Mouse (Mus musculus) lung, postnatal 0 days (tissue): ENCODE results near the gene Pih1d1.

ENCODE experiments used
- CTCF ChIP-seq: IDR thresholded peaks from 2 replicates; pipeline ENCODE4 v1.5.1; 2016; ENCODE audit warnings: antibody characterized with exemption, mild to moderate bottlenecking
- EP300 ChIP-seq: IDR thresholded peaks from 2 replicates; pipeline ENCODE4 v1.6.1; 2016; ENCODE audit warnings: antibody characterized with exemption, mild to moderate bottlenecking, control low read depth

DNA sequence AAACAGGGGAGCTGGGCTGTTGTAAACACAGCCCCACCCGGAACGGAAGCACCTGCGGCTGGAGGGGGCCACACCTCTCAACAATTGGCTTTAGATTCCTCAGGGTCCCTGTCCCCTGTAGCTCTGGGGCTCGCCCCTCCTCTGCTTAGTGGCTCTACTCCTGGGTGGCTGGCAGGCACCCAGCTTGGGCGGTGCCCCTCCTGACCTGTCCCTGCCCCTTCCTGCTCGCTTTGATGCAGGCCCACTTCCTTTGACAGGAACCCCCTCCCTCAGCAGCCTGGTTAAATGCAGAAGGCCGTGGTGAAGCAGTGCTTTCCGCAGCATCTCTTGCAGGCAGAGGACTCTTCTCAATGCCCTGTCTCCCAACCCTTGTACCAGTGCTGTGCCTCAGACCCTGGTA lies 32.7 kb upstream of the Pih1d1 start:
- TF ChIP-seq CTCF (no peak), EP300 (peak; percentile 77)
